Mouse (Mus musculus) embryonic facial prominence, embryonic 11.5 days (tissue): ENCODE data around the gene B230118H07Rik. TPM values are rescaled to one million over a fixed set of nuclear protein-coding genes. Genes with fewer than 3 reads are reported as not detected.

Source experiments
- ATAC-seq: fragments of 200-750 bp; cut with Nextera tagmentation; replicated peaks from 2 replicates; pipeline ENCODE4 v1.8.0; 2017; ENCODE audit warnings: low read depth; ENCODE audit not compliant: insufficient number of reproducible peaks, low FRiP score, low TSS enrichment
- DNase-seq: peaks from one replicate; pipeline ENCODE4 v3.0.0-alpha.2; 2015; ENCODE audit warnings: low spot score
- H3K27ac ChIP-seq: fragments of 300-500 bp; sonication (generic); replicated peaks from 2 replicates; pipeline ENCODE4 v1.5.1; 2014; ENCODE audit warnings: mild to moderate bottlenecking, low read depth, low read length, control low read depth
- H3K27me3 ChIP-seq: fragments of 300-500 bp; sonication (generic); 2 replicates; pipeline ENCODE4 v1.6.1; 2014; ENCODE audit warnings: mild to moderate bottlenecking, low read length, moderate library complexity, mixed read lengths; ENCODE audit not compliant: control insufficient read depth, insufficient read depth
- H3K36me3 ChIP-seq: fragments of 300-500 bp; sonication (generic); replicated peaks from 2 replicates; pipeline ENCODE4 v1.6.1; 2014; ENCODE audit warnings: low read depth, mild to moderate bottlenecking, low read length, moderate library complexity, mixed read lengths; ENCODE audit not compliant: control insufficient read depth, insufficient read depth
- H3K4me1 ChIP-seq: fragments of 300-500 bp; sonication (generic); 2 replicates; pipeline ENCODE4 v1.6.1; 2014; ENCODE audit warnings: low read length, mixed read lengths; ENCODE audit not compliant: control insufficient read depth, insufficient read depth
- H3K4me2 ChIP-seq: fragments of 300-500 bp; sonication (generic); 2 replicates; pipeline ENCODE4 v1.6.1; 2014; ENCODE audit warnings: low read depth, mild to moderate bottlenecking, control low read depth, low read length, moderate library complexity
- H3K4me3 ChIP-seq: fragments of 300-500 bp; sonication (generic); 2 replicates; pipeline ENCODE4 v1.5.1; 2014; ENCODE audit warnings: low read depth, low read length, control low read depth
- H3K9ac ChIP-seq: fragments of 300-500 bp; sonication (generic); replicated peaks from 2 replicates; pipeline ENCODE4 v1.6.1; 2014; ENCODE audit warnings: mild to moderate bottlenecking, control low read depth, low read length
- H3K9me3 ChIP-seq: fragments of 300-500 bp; sonication (generic); replicated peaks from 2 replicates; pipeline ENCODE4 v1.6.1; 2016; ENCODE audit warnings: mild to moderate bottlenecking, low read length, inconsistent platforms, mixed read lengths; ENCODE audit not compliant: control insufficient read depth
- WGBS: fragments of 180-500 bp; shearing (Covaris S2); extraction: QIAGEN DNeasy Blood & Tissue Kit; methylation state at CpG from one replicate; pipeline ENCODE4 v1.1.7; 2014; 5-methylcytosine and 5-hydroxymethylcytosine counted together
- polyA plus RNA-seq: library from polyadenylated mRNA; unstranded; fragments of >200 nt; fragmentation: Nextera tagmentation; extraction: Ambion mirVana; gene quantifications from 2 replicates; pipeline ENCODE4 v1.2.1, GENCODE M21; 2014

The B230118H07Rik gene
- polyA plus RNA-seq, 1 experiment from 2014 or later: 63.7 TPM

- no peak for DNase-seq
- no peak overlapping the region for H3K4me3 ChIP-seq
- no peak for ATAC-seq
- no peaks in the 10 kb centered on the region for H3K36me3 ChIP-seq
- H3K27ac ChIP-seq: no peak overlapping the region
- no peak overlapping the region for H3K4me2 ChIP-seq
- no peaks in the 10 kb centered on the region for H3K4me1 ChIP-seq
- no peaks in the 10 kb centered on the region for H3K27me3 ChIP-seq
- no peak overlapping the region for H3K9ac ChIP-seq
- H3K9me3 ChIP-seq: no peaks in the 10 kb centered on the region
- WGBS: 83% methylated on average over 10 of the region's 10 CpGs
These were observed 33.6 kb downstream of the B230118H07Rik start for GRCm38 (mm10) chr2:101615464-101616305.

DNA sequence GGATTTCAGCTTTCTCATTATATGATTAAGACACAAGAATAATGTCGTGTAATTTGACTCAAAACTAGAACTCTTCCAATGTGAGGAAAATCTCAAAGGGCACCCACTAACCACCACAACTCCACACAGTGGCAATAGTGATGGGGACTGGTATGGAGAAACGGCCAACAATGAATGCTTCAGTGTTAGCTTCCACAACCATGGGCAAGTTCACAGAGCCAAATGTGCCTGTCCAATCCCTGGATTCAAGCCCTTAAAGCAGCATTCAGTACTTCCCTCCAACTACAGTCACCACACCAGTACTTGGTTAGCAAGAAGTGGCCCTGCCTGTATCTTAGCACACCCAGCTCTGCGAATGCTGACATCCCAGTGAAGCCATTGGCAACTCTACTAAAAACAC is 38.5 kb downstream of the B230118H07Rik start:
- H3K4me1 ChIP-seq: no peaks in the 10 kb centered on the region
- H3K4me3 ChIP-seq: no peak overlapping the region
- no peak for ATAC-seq
- WGBS: 87% methylated on average over 3 of the region's 3 CpGs
- no peaks in the 10 kb centered on the region for H3K9me3 ChIP-seq
- no peak for DNase-seq
- H3K27ac ChIP-seq: no peak overlapping the region
- no peaks in the 10 kb centered on the region for H3K36me3 ChIP-seq
- H3K27me3 ChIP-seq: no peaks in the 10 kb centered on the region
- no peak overlapping the region for H3K9ac ChIP-seq
- no peak overlapping the region for H3K4me2 ChIP-seq

GRCm38 (mm10) chr2:101608232-101608894 is 41.0 kb downstream of the B230118H07Rik start:
- no peaks in the 10 kb centered on the region for H3K36me3 ChIP-seq
- H3K4me1 ChIP-seq: no peaks in the 10 kb centered on the region
- WGBS: 58% methylated on average over 7 of the region's 7 CpGs
- H3K27ac ChIP-seq: no peak overlapping the region
- no peak for DNase-seq
- no peaks in the 10 kb centered on the region for H3K9me3 ChIP-seq
- H3K9ac ChIP-seq: no peak overlapping the region
- H3K27me3 ChIP-seq: no peaks in the 10 kb centered on the region
- H3K4me2 ChIP-seq: no peak overlapping the region
- H3K4me3 ChIP-seq: no peak overlapping the region
- peak; percentile 83 for ATAC-seq

GRCm38 (mm10) chr2:101603099-101603498 is 46.2 kb downstream of the B230118H07Rik start:
- WGBS: 100% methylated on average over 1 of the region's 1 CpGs
- H3K4me2 ChIP-seq: no peak overlapping the region
- H3K27me3 ChIP-seq: no peaks in the 10 kb centered on the region
- DNase-seq: no peak
- H3K9me3 ChIP-seq: no peaks in the 10 kb centered on the region
- H3K4me3 ChIP-seq: no peak overlapping the region
- no peaks in the 10 kb centered on the region; the same call in 1 of the 2 replicates for H3K4me1 ChIP-seq
- no peaks in the 10 kb centered on the region for H3K36me3 ChIP-seq
- H3K9ac ChIP-seq: no peak overlapping the region
- no peak for ATAC-seq
- H3K27ac ChIP-seq: no peak overlapping the region

DNA sequence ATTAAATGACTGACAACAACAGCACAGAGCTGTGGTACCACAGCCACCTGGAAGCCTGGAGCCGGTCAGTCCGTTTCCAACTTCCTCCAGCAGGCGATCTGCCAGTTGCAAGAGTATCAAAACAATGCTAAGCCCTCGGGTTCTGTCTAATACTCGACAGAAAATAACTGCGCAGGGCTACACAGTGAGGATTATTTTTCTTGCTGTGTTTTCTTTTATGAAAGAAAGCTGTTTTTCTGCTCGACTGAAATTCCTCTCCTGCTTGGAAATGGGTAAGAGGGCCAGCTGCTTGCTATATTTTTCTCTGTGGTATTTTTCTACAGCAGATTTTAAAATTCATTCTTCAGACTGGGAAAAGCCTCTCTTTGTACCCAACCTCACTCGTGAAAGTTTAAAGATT is 48.6 kb downstream of the B230118H07Rik start:
- no peak overlapping the region for H3K9ac ChIP-seq
- no peaks in the 10 kb centered on the region for H3K27me3 ChIP-seq
- no peaks in the 10 kb centered on the region; the same call in 1 of the 2 replicates for H3K4me1 ChIP-seq
- H3K9me3 ChIP-seq: no peaks in the 10 kb centered on the region
- H3K4me3 ChIP-seq: no peak overlapping the region
- no peak overlapping the region for H3K4me2 ChIP-seq
- WGBS: 22% methylated on average over 8 of the region's 8 CpGs
- DNase-seq (peak; percentile 66), ATAC-seq (no peak)
- H3K36me3 ChIP-seq: no peaks in the 10 kb centered on the region
- 0 out of 2 replicates have a peak overlapping the region, but pooled peaks have one; percentile 14 for H3K27ac ChIP-seq

- Histone ChIP-seq H3K9ac (no peak overlapping the region), H3K9me3 (no peaks in the 10 kb centered on the region), H3K4me1 (no peaks in the 10 kb centered on the region; the same call in 1 of the 2 replicates), H3K27ac (no peak overlapping the region), H3K4me3 (no peak overlapping the region), H3K4me2 (no peak overlapping the region), H3K27me3 (no peaks in the 10 kb centered on the region), H3K36me3 (no peaks in the 10 kb centered on the region)
- 77% methylated on average over 13 of the region's 13 CpGs for WGBS
- DNase-seq: no peak
- no peak for ATAC-seq
These were observed 50.8 kb downstream of the B230118H07Rik start for GRCm38 (mm10) chr2:101598190-101599181.

DNA sequence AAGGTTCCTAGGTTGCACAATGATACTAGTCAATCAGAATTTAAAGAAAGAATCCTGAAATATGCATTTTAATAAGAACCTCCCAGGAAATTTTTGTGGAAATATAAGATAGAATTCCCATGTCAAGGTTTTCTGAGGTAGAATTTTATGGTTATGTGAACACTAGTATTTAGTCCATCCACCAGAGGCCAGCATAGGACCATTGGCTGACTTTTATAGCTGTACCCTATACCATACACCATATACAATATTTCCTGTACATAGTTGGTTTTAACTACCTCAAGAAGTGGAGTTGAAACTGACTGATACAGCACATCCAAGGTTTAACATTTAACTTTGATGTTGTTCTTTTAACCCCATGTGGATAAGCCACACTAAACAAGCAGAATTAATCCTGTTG is 52.1 kb downstream of the B230118H07Rik start:
- no peak overlapping the region for H3K4me3 ChIP-seq
- H3K9ac ChIP-seq: no peak overlapping the region
- no peaks in the 10 kb centered on the region; the same call in 1 of the 2 replicates for H3K4me1 ChIP-seq
- H3K4me2 ChIP-seq: no peak overlapping the region
- H3K27me3 ChIP-seq: no peaks in the 10 kb centered on the region
- H3K27ac ChIP-seq: no peak overlapping the region
- H3K9me3 ChIP-seq: no peaks in the 10 kb centered on the region
- no peaks in the 10 kb centered on the region for H3K36me3 ChIP-seq
- ATAC-seq: no peak
- no peak for DNase-seq
